20 mouse cellular contexts compared by ENCODE assay signal in genomic region chr3:116604570-116604969, GRCm38 (mm10). TPM values are rescaled to one million over a fixed set of nuclear protein-coding genes. Genes with fewer than 3 reads are reported as not detected.
DNase-seq lines count a peak whose midpoint lies in the region; ATAC-seq and TF ChIP-seq lines count a peak whose summit lies in the region.
"Had no signal": no experiment of that assay in that cellular context is flagged by ENCODE, and none has a peak within 500 bp of the region (broad histone marks: within the 10 kb centered on the region; RNA-seq: fewer than 3 reads in every experiment).

No protein-coding gene starts in this region.

- peak; percentile 74 for ATAC-seq in frontal cortex, adult (ENCODE audit: low TSS enrichment)
- no peak for ATAC-seq in midbrain, postnatal 0 days (ENCODE audit: low FRiP score)
- ATAC-seq in midbrain, embryonic 16.5 days: no peak
- ATAC-seq in embryonic facial prominence, embryonic 14.5 days (ENCODE audit: low read depth): no peak
- ATAC-seq: CD4-positive, CD25-positive, alpha-beta regulatory T cell, adult 4 months; forebrain, embryonic 13.5 days; intestine, postnatal 0 days had no signal

- 81% methylated on average over 9 of the region's 9 CpGs for WGBS in midbrain, postnatal 0 days
- 87% methylated on average over 9 of the region's 9 CpGs for WGBS in midbrain, embryonic 16.5 days
- WGBS in embryonic facial prominence, embryonic 14.5 days: 64% methylated on average over 9 of the region's 9 CpGs

- no peak overlapping the region for H3K27ac ChIP-seq in midbrain, postnatal 0 days (ENCODE audit: low read depth, low read length)
- H3K27ac ChIP-seq in midbrain, embryonic 16.5 days (ENCODE audit: low read length): no peak overlapping the region
- no peak overlapping the region for H3K27ac ChIP-seq in embryonic facial prominence, embryonic 14.5 days (replicated peaks; ENCODE audit: low read depth, low read length)
- H3K27ac ChIP-seq: embryonic facial prominence, embryonic 12.5 days; forebrain, embryonic 13.5 days; heart, adult 2 months; hindbrain, embryonic 12.5 days had no signal

- no peaks in the 10 kb centered on the region for H3K27me3 ChIP-seq in midbrain, postnatal 0 days (ENCODE audit: insufficient read depth, low read length)
- H3K27me3 ChIP-seq in midbrain, embryonic 16.5 days (ENCODE audit: control insufficient read depth, insufficient read depth, low read depth, low read length): no peaks in the 10 kb centered on the region
- no peaks in the 10 kb centered on the region for H3K27me3 ChIP-seq in embryonic facial prominence, embryonic 14.5 days (replicated peaks; ENCODE audit: control insufficient read depth, insufficient read depth, low read length)
- H3K27me3 ChIP-seq: embryonic facial prominence, embryonic 12.5 days; forebrain, embryonic 13.5 days; hindbrain, embryonic 12.5 days had no signal

- DNase-seq in frontal cortex, postnatal 14 days (ENCODE audit: low spot score in 2 of 2): no peak
- DNase-seq in midbrain, postnatal 0 days (ENCODE audit: low spot score): peak; percentile 28
- peak; percentile 7 for DNase-seq in embryonic facial prominence, embryonic 14.5 days (ENCODE audit: low spot score)
- DNase-seq in kidney, adult 18-20 months: no peak
- DNase-seq: adrenal gland, postnatal 10 days; B cell, adult 2 months; embryo, embryonic 11 days; gastrocnemius, postnatal 14 days; heart, adult 2 months; heart, postnatal 36 days; kidney, adult 9 months had no signal

- H3K4me1 ChIP-seq in midbrain, postnatal 0 days (ENCODE audit: insufficient read depth, low read length): no peaks in the 10 kb centered on the region
- H3K4me1 ChIP-seq in midbrain, embryonic 16.5 days (ENCODE audit: control insufficient read depth, insufficient read depth, low read length): no peaks in the 10 kb centered on the region
- no peaks in the 10 kb centered on the region for H3K4me1 ChIP-seq in embryonic facial prominence, embryonic 14.5 days (ENCODE audit: control insufficient read depth, insufficient read depth, low read length)
- H3K4me1 ChIP-seq: embryonic facial prominence, embryonic 12.5 days; forebrain, embryonic 13.5 days had no signal

- no peak overlapping the region for H3K4me2 ChIP-seq in midbrain, postnatal 0 days (ENCODE audit: low read depth, low read length, poor library complexity, severe bottlenecking)
- H3K4me2 ChIP-seq in midbrain, embryonic 16.5 days (ENCODE audit: low read length): no peak overlapping the region
- no peak overlapping the region for H3K4me2 ChIP-seq in embryonic facial prominence, embryonic 14.5 days (ENCODE audit: low read depth, low read length)
- H3K4me2 ChIP-seq: embryonic facial prominence, embryonic 12.5 days; forebrain, embryonic 13.5 days; heart, embryonic 11.5 days; hindbrain, embryonic 12.5 days had no signal

- H3K36me3 ChIP-seq in midbrain, postnatal 0 days (ENCODE audit: insufficient read depth, low read length): no peaks in the 10 kb centered on the region
- H3K36me3 ChIP-seq in midbrain, embryonic 16.5 days (ENCODE audit: control insufficient read depth, insufficient read depth, low read length): peaks cover 3% of the 10 kb centered on the region; the same call in 1 of the 2 replicates
- peaks cover 21% of the 10 kb centered on the region; the same call in 1 of the 2 replicates for H3K36me3 ChIP-seq in embryonic facial prominence, embryonic 14.5 days (ENCODE audit: control insufficient read depth, insufficient read depth, low read length)

- H3K9me3 ChIP-seq in midbrain, postnatal 0 days (ENCODE audit: low read length): no peaks in the 10 kb centered on the region
- H3K9me3 ChIP-seq in midbrain, embryonic 16.5 days (replicated peaks; ENCODE audit: control insufficient read depth, low read length, poor library complexity, severe bottlenecking): no peaks in the 10 kb centered on the region
- no peaks in the 10 kb centered on the region for H3K9me3 ChIP-seq in embryonic facial prominence, embryonic 14.5 days (ENCODE audit: control insufficient read depth, low read length)
- H3K9me3 ChIP-seq: embryonic facial prominence, embryonic 12.5 days; forebrain, embryonic 13.5 days; G1E; hindbrain, embryonic 12.5 days had no signal

- H3K4me3 ChIP-seq in midbrain, postnatal 0 days (ENCODE audit: low read depth, low read length): no peak overlapping the region
- no peak overlapping the region for H3K4me3 ChIP-seq in midbrain, embryonic 16.5 days (ENCODE audit: low read depth, low read length)
- H3K4me3 ChIP-seq in embryonic facial prominence, embryonic 14.5 days (ENCODE audit: low read depth, low read length): no peak overlapping the region
- H3K4me3 ChIP-seq: embryonic facial prominence, embryonic 12.5 days; forebrain, embryonic 13.5 days; heart, adult 2 months; hindbrain, embryonic 12.5 days had no signal

- no peak for TF ChIP-seq CTCF in midbrain, postnatal 0 days (IDR thresholded peaks at IDR 0.05)

- H3K9ac ChIP-seq in midbrain, postnatal 0 days (replicated peaks; ENCODE audit: low read length, poor library complexity, severe bottlenecking): no peak overlapping the region
- H3K9ac ChIP-seq in midbrain, embryonic 16.5 days (ENCODE audit: low read depth, low read length): no peak overlapping the region
- no peak overlapping the region for H3K9ac ChIP-seq in embryonic facial prominence, embryonic 14.5 days (ENCODE audit: low read depth, low read length)
- H3K9ac ChIP-seq: embryonic facial prominence, embryonic 12.5 days; forebrain, embryonic 13.5 days; hindbrain, embryonic 12.5 days had no signal

RNA-seq across cellular contexts. Expression of gene Sass6, which starts 9.8 kb away (rescaled TPM):
- 5.3 and 6.6 TPM in 2 replicates for total RNA-seq in midbrain, postnatal 0 days (2014; rRNA removed)
- 7.2 and 9.2 TPM in 2 replicates for polyA plus RNA-seq in midbrain, postnatal 0 days (2015; fragmentation: Nextera tagmentation; extraction: Ambion mirVana)
- polyA plus RNA-seq in midbrain, embryonic 16.5 days (2015; fragmentation: Nextera tagmentation; extraction: Ambion mirVana): 11.4 and 15.3 TPM in 2 replicates
- polyA plus RNA-seq in embryonic facial prominence, embryonic 14.5 days (2014; fragmentation: Nextera tagmentation; extraction: Ambion mirVana): 15.0 and 15.5 TPM in 2 replicates

RNA-seq across cellular contexts. Expression of gene Trmt13, which starts 9.8 kb away (rescaled TPM):
- 12.2 and 14.0 TPM in 2 replicates for total RNA-seq in midbrain, postnatal 0 days (2014; rRNA removed)
- polyA plus RNA-seq in midbrain, postnatal 0 days (2015; fragmentation: Nextera tagmentation; extraction: Ambion mirVana): 22.1 and 23.4 TPM in 2 replicates
- 29.3 and 31.8 TPM in 2 replicates for polyA plus RNA-seq in midbrain, embryonic 16.5 days (2015; fragmentation: Nextera tagmentation; extraction: Ambion mirVana)
- 17.5 and 20.1 TPM in 2 replicates for polyA plus RNA-seq in embryonic facial prominence, embryonic 14.5 days (2014; fragmentation: Nextera tagmentation; extraction: Ambion mirVana)

RNA-seq across cellular contexts. Expression of gene Lrrc39, which starts 41.8 kb away (rescaled TPM):
- total RNA-seq in midbrain, postnatal 0 days (2014; rRNA removed): not detected in 2 replicates
- polyA plus RNA-seq in midbrain, postnatal 0 days (2015; fragmentation: Nextera tagmentation; extraction: Ambion mirVana): 0.22 and 0.23 TPM in 2 replicates
- 0.25 and 0.38 TPM in 2 replicates for polyA plus RNA-seq in midbrain, embryonic 16.5 days (2015; fragmentation: Nextera tagmentation; extraction: Ambion mirVana)
- 3.3 and 4.3 TPM in 2 replicates for polyA plus RNA-seq in embryonic facial prominence, embryonic 14.5 days (2014; fragmentation: Nextera tagmentation; extraction: Ambion mirVana)
- polyA plus RNA-seq: G1E had no signal

RNA-seq across cellular contexts. Expression of gene Mfsd14a, which starts 57.9 kb away (rescaled TPM):
- 44.7 and 51.1 TPM in 2 replicates for total RNA-seq in midbrain, postnatal 0 days (2014; rRNA removed)
- 49.4 and 50.6 TPM in 2 replicates for polyA plus RNA-seq in midbrain, postnatal 0 days (2015; fragmentation: Nextera tagmentation; extraction: Ambion mirVana)
- 68.3 and 69.8 TPM in 2 replicates for polyA plus RNA-seq in midbrain, embryonic 16.5 days (2015; fragmentation: Nextera tagmentation; extraction: Ambion mirVana)
- 77.5 and 86.2 TPM in 2 replicates for polyA plus RNA-seq in embryonic facial prominence, embryonic 14.5 days (2014; fragmentation: Nextera tagmentation; extraction: Ambion mirVana)

Comparison
In these comparisons a context has a peak if more than half of its experiments do, and no peak if none do; other contexts are left out.
1. DNase-seq: peak in midbrain, postnatal 0 days (single experiment) and embryonic facial prominence, embryonic 14.5 days (single experiment); none in frontal cortex, postnatal 14 days (0 of 2) and kidney, adult 18-20 months (single experiment).